Mouse (Mus musculus): ENCODE measurements around the gene Ccdc51. TPM values are rescaled to one million over a fixed set of nuclear protein-coding genes. Genes with fewer than 3 reads are reported as not detected.

The Ccdc51 gene
- polyA plus RNA-seq, 1 experiment from 2014 or later = 12.9 TPM

GRCm38 (mm10) chr9:109056081-109056690 lies 26.1 kb upstream of the Ccdc51 start:
- peaks cover 23% of the 10 kb centered on the region for H3K36me3 ChIP-seq (ENCODE audit: insufficient read depth, low read length)
- H3K4me2 ChIP-seq (ENCODE audit: low read length) = no peak overlapping the region
- no peak overlapping the region for H3K4me3 ChIP-seq (replicated peaks; ENCODE audit: low read depth, low read length)
- H3K27me3 ChIP-seq (ENCODE audit: insufficient read depth, low read length) = no peaks in the 10 kb centered on the region
- DNase-seq (ENCODE audit: low spot score) (no peak), ATAC-seq (replicated peaks; ENCODE audit: low FRiP score, low read depth) (no peak)
- TF ChIP-seq CTCF (IDR thresholded peaks at IDR 0.05; ENCODE audit: low read depth) = no peak
- H3K4me1 ChIP-seq (replicated peaks; ENCODE audit: insufficient read depth, low read length) = peaks cover 20% of the 10 kb centered on the region; the same call in 1 of the 2 replicates
- WGBS = 91% methylated on average over 17 of the region's 17 CpGs
- no peak overlapping the region for H3K9ac ChIP-seq (ENCODE audit: low read depth, low read length)
- no peak overlapping the region for H3K27ac ChIP-seq
- no peaks in the 10 kb centered on the region for H3K9me3 ChIP-seq (replicated peaks; ENCODE audit: low read length)

- H3K36me3 ChIP-seq (ENCODE audit: insufficient read depth, low read length) = peaks cover 23% of the 10 kb centered on the region; the same call in 1 of the 2 replicates
Observed at GRCm38 (mm10) chr9:109056916-109057315, 25.4 kb upstream of the Ccdc51 start.

GRCm38 (mm10) chr9:109057543-109057942 lies 24.8 kb upstream of the Ccdc51 start:
- Histone ChIP-seq H3K9me3 (replicated peaks; ENCODE audit: low read length) (no peaks in the 10 kb centered on the region), H3K27ac (no peak overlapping the region), H3K4me2 (ENCODE audit: low read length) (no peak overlapping the region), H3K9ac (ENCODE audit: low read depth, low read length) (no peak overlapping the region), H3K27me3 (ENCODE audit: insufficient read depth, low read length) (no peaks in the 10 kb centered on the region), H3K36me3 (ENCODE audit: insufficient read depth, low read length) (peaks cover 23% of the 10 kb centered on the region; the same call in 1 of the 2 replicates), H3K4me1 (replicated peaks; ENCODE audit: insufficient read depth, low read length) (peaks cover 20% of the 10 kb centered on the region; the same call in 1 of the 2 replicates), H3K4me3 (replicated peaks; ENCODE audit: low read depth, low read length) (no peak overlapping the region)
- DNase-seq (ENCODE audit: low spot score) (no peak), ATAC-seq (replicated peaks; ENCODE audit: low FRiP score, low read depth) (no peak)
- no peak for TF ChIP-seq CTCF (IDR thresholded peaks at IDR 0.05; ENCODE audit: low read depth)
- WGBS = 95% methylated on average over 5 of the region's 5 CpGs

More at GRCm38 (mm10) chr9:109056916-109057315, 25.4 kb upstream of the Ccdc51 start:
- WGBS = 83% methylated on average over 4 of the region's 4 CpGs
- Histone ChIP-seq H3K27me3 (ENCODE audit: insufficient read depth, low read length) (no peaks in the 10 kb centered on the region), H3K4me1 (replicated peaks; ENCODE audit: insufficient read depth, low read length) (peaks cover 20% of the 10 kb centered on the region; the same call in 1 of the 2 replicates), H3K4me3 (replicated peaks; ENCODE audit: low read depth, low read length) (no peak overlapping the region), H3K4me2 (ENCODE audit: low read length) (no peak overlapping the region), H3K27ac (no peak overlapping the region), H3K9me3 (replicated peaks; ENCODE audit: low read length) (no peaks in the 10 kb centered on the region), H3K9ac (ENCODE audit: low read depth, low read length) (no peak overlapping the region)
- ATAC-seq (replicated peaks; ENCODE audit: low FRiP score, low read depth) = no peak
- TF ChIP-seq CTCF (IDR thresholded peaks at IDR 0.05; ENCODE audit: low read depth) = no peak
- no peak for DNase-seq (ENCODE audit: low spot score)

- H3K4me3 ChIP-seq (replicated peaks; ENCODE audit: low read depth, low read length) = peak overlapping the region; percentile 37
- H3K9ac ChIP-seq (ENCODE audit: low read depth, low read length) = peak overlapping the region; percentile 56
- no peaks in the 10 kb centered on the region for H3K9me3 ChIP-seq (replicated peaks; ENCODE audit: low read length)
- no peak for TF ChIP-seq CTCF (IDR thresholded peaks at IDR 0.05; ENCODE audit: low read depth)
- no peak for ATAC-seq (replicated peaks; ENCODE audit: low FRiP score, low read depth)
- no peak for DNase-seq (ENCODE audit: low spot score)
- WGBS = 93% methylated on average over 19 of the region's 19 CpGs
- peaks cover 20% of the 10 kb centered on the region; the same call in 1 of the 2 replicates for H3K4me1 ChIP-seq (replicated peaks; ENCODE audit: insufficient read depth, low read length)
- peaks cover 25% of the 10 kb centered on the region; the same call in 1 of the 2 replicates for H3K36me3 ChIP-seq (ENCODE audit: insufficient read depth, low read length)
- peak overlapping the region; percentile 90 for H3K27ac ChIP-seq
- no peaks in the 10 kb centered on the region for H3K27me3 ChIP-seq (ENCODE audit: insufficient read depth, low read length)
- H3K4me2 ChIP-seq (ENCODE audit: low read length) = peak overlapping the region; percentile 63
Observed at GRCm38 (mm10) chr9:109058006-109058765, 24.1 kb upstream of the Ccdc51 start.

- Histone ChIP-seq H3K27ac (peak within 1 kb of the TSS; percentile 90), H3K4me1 (replicated peaks; ENCODE audit: insufficient read depth, low read length) (peaks cover 17% of the 10 kb centered on the region; the same call in 1 of the 2 replicates), H3K9me3 (replicated peaks; ENCODE audit: low read length) (no peaks in the 10 kb centered on the region), H3K4me2 (ENCODE audit: low read length) (peak within 1 kb of the TSS; percentile 63), H3K27me3 (ENCODE audit: insufficient read depth, low read length) (no peaks in the 10 kb centered on the region), H3K4me3 (replicated peaks; ENCODE audit: low read depth, low read length) (peak within 1 kb of the TSS; percentile 37), H3K36me3 (ENCODE audit: insufficient read depth, low read length) (peaks cover 33% of the 10 kb centered on the region), H3K9ac (ENCODE audit: low read depth, low read length) (peak within 1 kb of the TSS; percentile 56)
- ATAC-seq (replicated peaks; ENCODE audit: low FRiP score, low read depth) (peak; percentile 85), DNase-seq (ENCODE audit: low spot score) (peak; percentile 96)
- 8% methylated on average over 15 of the region's 15 CpGs for WGBS
- TF ChIP-seq CTCF (IDR thresholded peaks at IDR 0.05; ENCODE audit: low read depth) = peak; percentile 99
Observed at GRCm38 (mm10) chr9:109059136-109059903, 23.0 kb upstream of the Ccdc51 start, which contains the start of gene Trex1. Gene Trex1, minus strand, starts transcription at chr9:109059734.

All from kidney, postnatal 0 days (tissue).